Mouse (Mus musculus) cortical plate, adult 2 months (tissue): ENCODE measurements around the gene Muc3a.

Experiments
- CTCF ChIP-seq: fragments of 200-500 bp; IDR thresholded peaks from 2 replicates; pipeline ENCODE4 v1.5.1; 2011; ENCODE audit warnings: mild to moderate bottlenecking, control low read depth, low read length; ENCODE audit not compliant: insufficient read depth; ENCODE audit errors: extremely low read depth
- POLR2A ChIP-seq: fragments of 200-500 bp; IDR thresholded peaks from 2 replicates; pipeline ENCODE4 v1.6.1; 2011; ENCODE audit warnings: mild to moderate bottlenecking, low read length, control low read depth; ENCODE audit not compliant: insufficient read depth; ENCODE audit errors: extremely low read depth

- TF ChIP-seq POLR2A (no peak), CTCF (no peak)
Observed at GRCm38 (mm10) chr5:137211114-137211829, 917 bp downstream of the Muc3a start.
